Mouse (Mus musculus): ENCODE results near the gene Elobl.

- TF ChIP-seq CTCF (IDR thresholded peaks at IDR 0.05) (no peak), EP300 (IDR thresholded peaks at IDR 0.05) (no peak)
Measured at GRCm38 (mm10) chr11:89007582-89007981, 40.9 kb upstream of the Elobl start.
